Mouse (Mus musculus): Measurements from ENCODE around the gene Samhd1.

Gene Samhd1

DNA sequence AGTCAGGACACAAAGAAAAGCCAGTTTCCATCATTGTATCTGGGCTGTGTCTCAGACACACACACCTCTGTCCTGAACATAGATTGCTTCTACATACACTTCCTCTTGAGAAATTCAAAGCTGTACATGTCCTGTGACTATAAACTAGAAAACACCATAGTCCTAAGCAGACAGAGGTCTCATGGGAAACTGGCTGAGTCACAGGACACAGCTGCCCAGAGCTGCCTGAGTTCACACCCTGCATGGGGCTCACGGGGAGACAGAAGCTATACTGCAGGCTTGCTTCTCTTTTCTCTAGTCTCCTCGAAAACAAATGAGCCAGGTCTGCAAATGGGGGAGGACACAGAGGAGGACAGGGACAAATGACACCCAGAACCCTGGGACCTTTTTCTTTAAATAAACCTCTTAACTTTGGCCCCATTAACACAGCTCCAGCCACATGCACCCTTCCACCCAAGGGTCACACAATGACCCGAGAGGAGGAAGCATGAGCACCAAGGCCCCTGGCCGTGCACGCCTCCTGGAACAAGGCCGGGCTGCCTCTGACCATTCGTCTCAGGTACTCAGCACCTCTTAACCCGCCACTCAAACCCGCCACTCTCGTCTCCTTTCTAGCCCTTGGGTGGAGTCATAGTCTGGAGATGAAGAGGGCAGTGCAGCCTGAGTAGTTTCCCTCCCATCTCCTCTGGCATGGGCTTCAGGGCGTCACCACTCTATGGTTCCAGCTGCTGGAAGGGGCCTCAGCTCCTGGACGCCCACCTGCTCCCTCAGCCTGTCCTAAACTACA is 35.3 kb downstream of the Samhd1 start:
- peak in 1 of 2 experiments; percentile 15 for DNase-seq (ENCODE audit: low spot score in 2 of 2)

GRCm38 (mm10) chr2:157095005-157095755 is 39.9 kb downstream of the Samhd1 start:
- DNase-seq (ENCODE audit: low spot score in 2 of 2): peak; percentile 44 to 65

- no peak for DNase-seq (ENCODE audit: low spot score in 2 of 2)
These were observed 43.0 kb downstream of the Samhd1 start for GRCm38 (mm10) chr2:157092024-157092423.

- no peak for DNase-seq (ENCODE audit: low spot score in 2 of 2)
These were observed 47.3 kb downstream of the Samhd1 start for GRCm38 (mm10) chr2:157087536-157088317.

DNA sequence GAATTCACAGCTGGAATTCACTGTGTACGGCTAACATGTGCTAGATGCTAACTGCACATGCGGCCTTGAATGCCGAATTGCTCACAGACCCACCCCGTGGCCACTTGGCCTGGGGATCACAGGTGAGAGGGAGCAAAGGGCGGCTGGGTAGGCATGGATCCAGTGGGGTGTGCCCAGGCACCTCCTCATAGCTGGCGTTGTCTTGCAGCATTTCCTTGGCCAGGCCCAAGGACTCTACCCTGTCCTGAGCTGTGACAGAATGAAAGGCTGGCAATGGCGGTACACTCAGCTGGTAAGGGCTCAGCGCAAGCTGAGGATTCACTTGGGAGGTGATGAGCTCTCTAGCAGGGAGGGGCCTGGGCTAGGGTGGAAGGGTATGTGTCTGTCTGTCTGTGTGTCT is 48.3 kb downstream of the Samhd1 start, which contains the start of gene Tldc2:
Gene Tldc2 (plus strand): TSS at position 260 of the 400 bp plus-strand sequence.
- no peak for DNase-seq (ENCODE audit: low spot score in 2 of 2)

DNA sequence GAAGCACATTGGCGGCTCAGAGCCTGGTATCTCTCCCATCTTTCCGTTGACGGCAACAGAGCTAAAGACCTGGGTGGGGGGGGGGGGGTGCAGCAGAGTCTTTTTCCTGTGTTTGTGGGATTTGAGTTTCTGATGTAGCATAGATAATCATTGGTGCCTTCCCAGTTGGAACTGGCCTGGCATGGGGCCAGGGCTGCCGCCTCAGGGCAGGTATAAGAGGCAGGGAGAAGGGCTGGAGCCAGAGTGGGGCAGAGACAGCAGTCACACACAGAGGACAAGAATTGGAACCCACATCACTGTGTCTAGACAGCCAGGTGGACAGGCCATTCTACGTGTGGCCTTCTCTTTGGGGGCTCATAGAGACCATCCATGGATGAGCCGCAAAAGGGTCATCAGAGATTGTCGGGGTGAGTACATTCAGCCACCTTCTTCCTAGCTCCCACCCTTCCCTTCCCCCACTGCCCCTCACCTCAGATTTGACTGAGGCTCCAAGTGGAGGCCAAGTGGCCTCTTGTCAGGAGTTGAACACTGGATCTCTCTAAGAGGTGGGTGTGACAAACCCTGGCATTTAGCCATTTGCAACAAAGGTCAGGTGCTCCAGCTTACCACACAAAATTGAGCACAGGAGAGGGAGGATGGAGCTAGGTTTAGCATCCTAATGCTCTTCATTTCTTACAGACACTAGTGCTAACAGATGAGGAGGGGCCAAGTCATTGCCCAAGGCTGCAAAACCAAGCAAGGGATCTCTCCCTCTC is 50.1 kb downstream of the Samhd1 start:
- no peak for DNase-seq (ENCODE audit: low spot score in 2 of 2)

DNA sequence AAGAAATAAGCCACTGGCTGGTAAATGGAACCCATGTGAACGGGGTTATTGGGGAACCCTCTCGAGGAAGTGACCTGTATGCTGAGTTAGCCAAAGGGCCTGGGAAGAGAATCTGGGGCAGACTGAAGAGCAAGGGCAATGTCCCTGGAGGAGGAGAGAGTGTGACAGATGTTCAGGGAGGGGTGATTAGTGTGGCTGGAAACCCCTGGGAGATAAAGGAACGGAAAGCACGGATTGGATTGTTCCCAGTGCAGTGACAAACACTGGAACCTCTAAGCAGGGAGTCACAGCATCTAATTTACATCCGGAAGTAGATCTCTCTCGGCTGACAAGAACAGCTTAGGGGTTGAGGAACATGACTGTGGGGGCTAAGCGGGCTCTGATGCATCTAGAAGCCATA is 53.1 kb downstream of the Samhd1 start:
- DNase-seq (ENCODE audit: low spot score in 2 of 2): no peak

- DNase-seq (ENCODE audit: low spot score in 2 of 2): no peak
These were observed 53.7 kb downstream of the Samhd1 start for GRCm38 (mm10) chr2:157081331-157081730.

GRCm38 (mm10) chr2:157079701-157080180 is 55.3 kb downstream of the Samhd1 start:
- no peak for DNase-seq (ENCODE audit: low spot score in 2 of 2)

- DNase-seq (ENCODE audit: low spot score in 2 of 2): peak; percentile 89 to 91
These were observed 56.0 kb downstream of the Samhd1 start, which contains the start of gene Soga1 for GRCm38 (mm10) chr2:157078793-157079700. Soga1 (minus strand) TSS chr2:157079254.

DNA sequence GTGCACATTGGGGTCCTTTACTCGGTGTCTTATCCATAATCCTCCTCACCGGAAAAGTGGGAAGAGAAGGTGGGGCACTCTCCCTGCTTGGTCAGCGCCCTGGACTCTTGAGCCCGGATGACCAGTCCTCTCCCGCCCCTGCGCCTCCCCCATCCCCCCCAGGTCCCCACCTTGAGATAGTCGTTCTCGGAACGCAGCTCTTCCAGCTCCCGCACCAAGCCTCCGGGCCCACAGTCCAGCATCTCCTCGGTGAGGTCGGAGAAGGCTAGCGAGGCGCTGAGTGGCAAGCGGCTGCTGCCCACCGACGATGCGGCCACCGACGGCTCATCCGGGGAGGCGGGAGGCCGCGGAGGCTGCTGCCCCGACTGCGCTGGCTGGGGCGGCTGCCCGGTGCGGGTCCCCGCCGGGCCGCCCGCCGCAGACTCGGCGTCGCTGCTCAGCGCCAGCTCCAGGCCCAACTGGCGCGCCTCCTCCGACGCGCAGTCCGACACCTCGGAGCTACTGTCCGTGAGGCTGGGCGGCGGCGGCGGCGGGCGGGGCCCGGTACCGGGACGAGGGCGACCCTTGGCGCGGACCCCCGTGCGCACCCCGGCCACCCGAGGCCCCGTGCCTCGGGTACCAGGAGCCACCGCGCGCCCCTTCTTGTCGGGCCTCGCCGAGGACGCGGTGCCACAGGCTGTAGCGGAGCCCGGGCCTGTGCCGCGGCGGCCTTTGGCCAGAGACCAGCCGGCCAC is 56.8 kb downstream of the Samhd1 start:
- no peak for DNase-seq (ENCODE audit: low spot score in 2 of 2)

- peak; percentile 94 to 96 for DNase-seq (ENCODE audit: low spot score in 2 of 2)
These were observed 57.4 kb downstream of the Samhd1 start for GRCm38 (mm10) chr2:157077641-157078058.

- DNase-seq (ENCODE audit: low spot score in 2 of 2): no peak
These were observed 57.9 kb downstream of the Samhd1 start for GRCm38 (mm10) chr2:157077160-157077559.

- no peak for DNase-seq (ENCODE audit: low spot score in 2 of 2)
These were observed 58.5 kb downstream of the Samhd1 start for GRCm38 (mm10) chr2:157076585-157076984.

DNA sequence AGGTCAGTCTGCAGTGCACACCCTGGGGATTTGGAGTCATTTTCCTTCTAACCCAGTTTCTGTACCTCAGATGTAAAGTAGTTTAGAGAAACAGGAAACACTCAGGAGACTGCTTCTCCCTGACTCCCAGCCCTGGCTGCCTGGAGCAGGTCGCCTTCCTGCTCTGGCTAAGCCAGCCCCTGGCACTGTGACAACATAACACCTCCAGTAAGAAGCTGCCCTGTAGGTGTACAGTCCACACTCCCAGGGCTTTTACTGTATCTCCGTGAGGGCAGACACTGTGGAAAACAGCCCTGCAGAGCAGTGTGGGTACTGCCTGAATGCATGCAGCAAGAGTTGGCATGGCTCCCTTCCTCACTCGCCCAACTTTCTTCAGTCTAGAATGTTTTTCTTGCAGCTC is 59.4 kb downstream of the Samhd1 start:
- DNase-seq (ENCODE audit: low spot score in 2 of 2): peak; percentile 61 to 73

GRCm38 (mm10) chr2:157075226-157075625 is 59.8 kb downstream of the Samhd1 start:
- DNase-seq (ENCODE audit: low spot score in 2 of 2): no peak

DNA sequence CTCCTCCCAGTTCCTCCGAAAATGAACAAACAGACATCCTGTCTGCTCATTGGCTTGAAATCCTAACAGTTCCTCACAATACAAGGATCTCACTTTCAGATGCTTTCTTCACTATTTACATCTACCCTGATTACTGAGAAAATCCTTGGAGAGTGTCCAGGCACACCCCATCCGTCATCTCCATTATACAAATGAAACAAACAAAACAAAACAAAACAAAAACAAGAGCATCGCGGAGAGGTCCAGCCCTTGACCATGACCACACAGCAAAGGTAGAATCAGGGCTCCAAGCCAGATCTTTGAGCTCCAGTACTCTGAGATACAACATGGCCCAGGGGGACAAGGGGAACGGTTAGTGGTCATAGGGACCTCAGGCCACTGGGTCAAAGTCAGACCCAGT is 60.3 kb downstream of the Samhd1 start:
- no peak for DNase-seq (ENCODE audit: low spot score in 2 of 2)

DNA sequence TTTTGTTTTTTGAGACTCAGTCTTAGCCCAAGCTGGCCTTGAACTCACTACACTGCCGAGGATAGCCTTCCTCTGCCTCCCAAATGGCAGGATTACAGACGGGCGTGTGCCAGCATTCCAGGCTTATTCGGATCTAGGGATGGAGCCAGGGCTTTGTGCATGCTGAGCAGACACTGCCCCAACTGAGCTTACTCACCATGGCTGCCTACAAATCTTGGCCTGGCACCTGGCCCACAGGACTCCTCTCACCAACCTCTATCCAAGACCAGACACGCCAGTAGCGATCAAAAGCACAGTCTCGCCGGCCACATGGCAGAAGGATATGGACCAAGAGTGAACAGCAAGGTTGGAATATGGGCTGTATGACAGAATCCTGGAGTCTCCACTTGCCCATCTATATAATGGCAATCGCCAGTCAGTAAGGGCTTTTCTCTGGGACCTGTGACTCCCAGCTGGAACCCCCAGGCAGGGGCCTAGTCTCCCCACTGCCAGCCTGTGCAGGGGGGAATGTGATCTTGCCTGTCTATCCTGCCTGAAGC is 60.8 kb downstream of the Samhd1 start:
- DNase-seq (ENCODE audit: low spot score in 2 of 2): no peak
